Mouse (Mus musculus) liver, embryonic 11.5 days (tissue): ENCODE data around the gene Ctnna2. TPM values are rescaled to one million over a fixed set of nuclear protein-coding genes. Genes with fewer than 3 reads are reported as not detected.

Experiments
- ATAC-seq: fragments of 200-750 bp; cut with Nextera tagmentation; replicated peaks from 2 replicates; pipeline ENCODE4 v1.8.0; 2017; ENCODE audit warnings: moderate number of reproducible peaks, mild to moderate bottlenecking, moderate TSS enrichment, moderate library complexity; ENCODE audit not compliant: low FRiP score
- DNase-seq: peaks from one replicate; pipeline ENCODE4 v3.0.0-alpha.2; 2017; ENCODE audit warnings: low spot score
- H3K27ac ChIP-seq: fragments of 300-500 bp; sonication (generic); 2 replicates; pipeline ENCODE4 v1.5.1; 2014; ENCODE audit warnings: mild to moderate bottlenecking, low read depth, low read length, control low read depth
- H3K27me3 ChIP-seq: fragments of 300-500 bp; sonication (generic); replicated peaks from 2 replicates; pipeline ENCODE4 v1.6.1; 2014; ENCODE audit warnings: low read length, mixed read lengths; ENCODE audit not compliant: control insufficient read depth, insufficient read depth
- H3K36me3 ChIP-seq: fragments of 300-500 bp; sonication (generic); 2 replicates; pipeline ENCODE4 v1.6.1; 2014; ENCODE audit warnings: mild to moderate bottlenecking, low read length, moderate library complexity, mixed read lengths; ENCODE audit not compliant: control insufficient read depth, insufficient read depth
- H3K4me1 ChIP-seq: fragments of 300-500 bp; sonication (generic); replicated peaks from 2 replicates; pipeline ENCODE4 v1.6.1; 2014; ENCODE audit warnings: low read length, mixed read lengths; ENCODE audit not compliant: control insufficient read depth, insufficient read depth
- H3K4me2 ChIP-seq: fragments of 300-500 bp; sonication (generic); 2 replicates; pipeline ENCODE4 v1.6.1; 2014; ENCODE audit warnings: mild to moderate bottlenecking, control low read depth, moderate library complexity
- H3K4me3 ChIP-seq: fragments of 300-500 bp; sonication (generic); 2 replicates; pipeline ENCODE4 v1.5.1; 2014; ENCODE audit warnings: low read depth, low read length, control low read depth
- H3K9ac ChIP-seq: fragments of 300-500 bp; sonication (generic); 2 replicates; pipeline ENCODE4 v1.6.1; 2014; ENCODE audit warnings: low read depth, low read length, control low read depth
- H3K9me3 ChIP-seq: fragments of 300-500 bp; sonication (generic); 2 replicates; pipeline ENCODE4 v1.6.1; 2016; ENCODE audit warnings: low read length, inconsistent platforms, mixed read lengths; ENCODE audit not compliant: control insufficient read depth
- WGBS: fragments of 180-500 bp; shearing (Covaris S2); extraction: QIAGEN DNeasy Blood & Tissue Kit; methylation state at CpG from one replicate; pipeline ENCODE4 v1.1.7; 2014; 5-methylcytosine and 5-hydroxymethylcytosine counted together
- polyA plus RNA-seq: library from polyadenylated mRNA; unstranded; fragments of >200 nt; fragmentation: Nextera tagmentation; extraction: Ambion mirVana; gene quantifications from 2 replicates; pipeline ENCODE4 v1.2.1, GENCODE M21; 2014

Gene Ctnna2
- polyA plus RNA-seq, 1 experiment from 2014 or later: 1.9 TPM

GRCm38 (mm10) chr6:77209183-77209582 lies 770.3 kb downstream of the Ctnna2 start:
- no peak overlapping the region for H3K4me3 ChIP-seq
- H3K4me2 ChIP-seq: no peak overlapping the region
- no peaks in the 10 kb centered on the region for H3K9me3 ChIP-seq
- no peaks in the 10 kb centered on the region for H3K4me1 ChIP-seq
- DNase-seq (no peak), ATAC-seq (no peak)
- H3K36me3 ChIP-seq: no peaks in the 10 kb centered on the region
- no peaks in the 10 kb centered on the region for H3K27me3 ChIP-seq
- WGBS: 86% methylated on average over 1 of the region's 1 CpGs
- H3K27ac ChIP-seq: no peak overlapping the region
- H3K9ac ChIP-seq: no peak overlapping the region

DNA sequence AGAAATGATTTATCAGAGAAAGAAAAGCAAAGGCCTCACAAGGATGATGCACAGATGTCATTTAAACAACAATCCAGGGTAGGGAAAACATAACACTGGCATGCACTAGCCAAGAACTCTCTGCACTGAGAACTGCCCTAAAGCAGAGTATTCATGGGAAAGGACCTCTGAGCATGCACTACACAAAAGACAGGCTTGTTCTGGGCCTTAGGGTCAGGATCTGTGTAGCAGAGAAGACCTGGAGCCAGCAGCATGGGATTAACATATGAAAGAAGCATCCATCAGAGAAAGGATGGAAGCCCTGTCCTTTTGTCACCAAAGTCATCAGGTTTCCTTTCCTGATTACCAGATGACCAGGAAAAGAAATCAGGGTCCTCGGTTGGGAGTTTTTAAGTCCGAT lies 780.1 kb downstream of the Ctnna2 start:
- Histone ChIP-seq H3K9me3 (no peaks in the 10 kb centered on the region), H3K4me1 (no peaks in the 10 kb centered on the region), H3K4me3 (no peak overlapping the region), H3K27ac (no peak overlapping the region), H3K27me3 (no peaks in the 10 kb centered on the region), H3K36me3 (no peaks in the 10 kb centered on the region), H3K9ac (no peak overlapping the region), H3K4me2 (no peak overlapping the region)
- WGBS: 83% methylated on average over 2 of the region's 2 CpGs
- no peak for DNase-seq
- ATAC-seq: no peak

DNA sequence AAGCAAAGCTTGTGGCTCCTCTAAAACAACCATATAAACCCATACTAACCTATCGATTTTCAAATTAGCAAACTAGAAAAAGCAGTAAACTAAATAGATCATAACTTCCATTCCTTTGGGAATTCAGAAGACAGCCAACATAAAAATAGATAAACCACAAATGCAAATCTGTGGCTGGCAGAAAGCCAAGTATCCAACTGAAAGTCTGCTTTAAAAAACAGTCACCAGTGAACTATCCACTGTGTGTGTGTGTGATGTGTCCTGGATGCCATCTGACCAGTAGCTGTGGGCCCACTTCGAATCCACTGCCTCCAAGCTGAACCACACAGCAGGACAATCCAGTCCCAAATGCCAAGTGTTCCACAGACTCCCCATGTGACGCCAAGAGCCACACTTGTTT lies 782.8 kb downstream of the Ctnna2 start:
- Histone ChIP-seq H3K27ac (no peak overlapping the region), H3K36me3 (no peaks in the 10 kb centered on the region), H3K27me3 (no peaks in the 10 kb centered on the region), H3K4me2 (no peak overlapping the region), H3K9ac (no peak overlapping the region), H3K9me3 (no peaks in the 10 kb centered on the region), H3K4me1 (no peaks in the 10 kb centered on the region), H3K4me3 (no peak overlapping the region)
- no peak for ATAC-seq
- 77% methylated on average over 3 of the region's 3 CpGs for WGBS
- no peak for DNase-seq

GRCm38 (mm10) chr6:77191635-77192034 lies 787.9 kb downstream of the Ctnna2 start:
- 70% methylated on average over 4 of the region's 4 CpGs for WGBS
- no peak overlapping the region for H3K27ac ChIP-seq

GRCm38 (mm10) chr6:77188628-77189027 lies 790.9 kb downstream of the Ctnna2 start:
- no peak overlapping the region for H3K4me3 ChIP-seq
- H3K4me1 ChIP-seq: no peaks in the 10 kb centered on the region
- no peaks in the 10 kb centered on the region for H3K9me3 ChIP-seq
- no peaks in the 10 kb centered on the region for H3K27me3 ChIP-seq
- H3K27ac ChIP-seq: no peak overlapping the region
- no peak overlapping the region for H3K4me2 ChIP-seq
- no peak overlapping the region for H3K9ac ChIP-seq
- no peaks in the 10 kb centered on the region for H3K36me3 ChIP-seq
- DNase-seq (no peak), ATAC-seq (no peak)
- WGBS: 88% methylated on average over 2 of the region's 2 CpGs

More at GRCm38 (mm10) chr6:77191635-77192034, 787.9 kb downstream of the Ctnna2 start:
- no peaks in the 10 kb centered on the region for H3K9me3 ChIP-seq
- DNase-seq: no peak
- no peaks in the 10 kb centered on the region for H3K36me3 ChIP-seq
- no peak overlapping the region for H3K9ac ChIP-seq
- H3K27me3 ChIP-seq: no peaks in the 10 kb centered on the region
- ATAC-seq: no peak
- no peak overlapping the region for H3K4me2 ChIP-seq
- no peak overlapping the region for H3K4me3 ChIP-seq
- no peaks in the 10 kb centered on the region for H3K4me1 ChIP-seq

DNA sequence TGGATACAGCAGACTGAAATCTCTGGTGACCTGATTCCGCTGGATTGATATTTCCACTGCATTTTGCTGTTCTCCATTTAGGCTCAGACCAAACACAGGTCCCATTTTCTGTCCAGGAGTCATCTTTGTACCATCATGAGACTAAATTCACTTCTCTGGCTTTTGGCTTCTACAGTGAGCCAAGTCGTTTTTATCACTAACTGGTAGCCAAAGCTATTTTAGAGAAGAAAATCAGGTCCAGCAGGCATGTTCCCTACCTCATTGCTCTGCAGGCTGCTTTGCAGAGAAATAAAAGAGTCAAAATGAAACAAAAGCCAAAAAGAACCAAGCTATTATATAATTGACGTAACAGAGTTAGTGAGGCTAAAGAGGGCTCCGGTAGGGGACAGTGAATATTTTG lies 793.7 kb downstream of the Ctnna2 start:
- 75% methylated on average over 4 of the region's 4 CpGs for WGBS
- ATAC-seq (no peak), DNase-seq (no peak)

GRCm38 (mm10) chr6:77184896-77185295 lies 794.6 kb downstream of the Ctnna2 start:
- WGBS: 77% methylated on average over 2 of the region's 2 CpGs
- no peak overlapping the region for H3K4me3 ChIP-seq
- no peak overlapping the region for H3K27ac ChIP-seq
- H3K9ac ChIP-seq: no peak overlapping the region
- H3K4me2 ChIP-seq: no peak overlapping the region
- H3K4me1 ChIP-seq: no peaks in the 10 kb centered on the region
- H3K9me3 ChIP-seq: no peaks in the 10 kb centered on the region
- no peaks in the 10 kb centered on the region for H3K27me3 ChIP-seq
- H3K36me3 ChIP-seq: no peaks in the 10 kb centered on the region
- DNase-seq: no peak
- ATAC-seq: no peak

More for the DNA sequence above, 793.7 kb downstream of the Ctnna2 start:
- Histone ChIP-seq H3K4me2 (no peak overlapping the region), H3K27ac (no peak overlapping the region), H3K9ac (no peak overlapping the region), H3K27me3 (no peaks in the 10 kb centered on the region), H3K36me3 (no peaks in the 10 kb centered on the region), H3K9me3 (no peaks in the 10 kb centered on the region), H3K4me1 (no peaks in the 10 kb centered on the region), H3K4me3 (no peak overlapping the region)

DNA sequence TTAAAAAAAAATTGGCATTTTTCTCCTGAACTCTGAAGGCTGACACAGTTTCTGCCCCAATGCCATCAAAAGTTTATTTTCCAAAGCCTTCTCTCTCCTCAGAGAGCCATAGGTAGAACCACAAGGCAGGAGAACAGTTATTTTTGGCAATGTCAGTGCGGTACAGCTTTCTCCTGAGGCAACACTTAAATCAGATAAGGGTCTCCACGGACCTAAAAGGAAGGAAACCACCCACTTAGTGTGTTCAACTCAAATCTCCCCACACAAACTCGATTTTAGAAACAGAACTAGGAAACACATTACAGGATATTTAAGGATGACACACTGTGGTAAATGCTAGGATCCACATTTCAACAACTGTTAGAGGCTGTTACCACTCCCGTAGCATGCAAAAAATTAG lies 803.7 kb downstream of the Ctnna2 start:
- Histone ChIP-seq H3K9ac (no peak overlapping the region), H3K4me2 (no peak overlapping the region), H3K36me3 (no peaks in the 10 kb centered on the region), H3K9me3 (no peaks in the 10 kb centered on the region), H3K27ac (no peak overlapping the region), H3K4me3 (no peak overlapping the region), H3K27me3 (no peaks in the 10 kb centered on the region), H3K4me1 (no peaks in the 10 kb centered on the region)
- no peak for ATAC-seq
- DNase-seq: no peak
- WGBS: 32% methylated on average over 4 of the region's 4 CpGs

DNA sequence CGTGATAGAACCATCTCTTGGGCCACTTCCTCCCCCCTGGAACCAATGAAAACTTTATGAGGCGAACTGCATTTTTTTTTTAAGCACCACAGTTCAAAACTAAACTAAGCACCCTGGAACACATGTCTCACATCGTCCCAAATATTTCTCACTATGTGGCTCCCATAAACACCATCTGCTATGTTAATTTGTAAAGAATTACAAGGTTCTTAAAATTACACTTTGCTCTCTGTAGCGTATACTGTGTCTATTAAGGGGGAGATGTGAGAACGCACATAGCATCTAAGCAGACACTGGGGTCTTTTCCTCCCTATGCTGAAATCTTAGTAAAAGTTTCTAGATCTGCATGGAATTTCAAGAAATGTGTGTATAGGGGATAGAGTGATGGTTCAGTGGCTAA lies 822.5 kb downstream of the Ctnna2 start:
- H3K4me1 ChIP-seq: no peaks in the 10 kb centered on the region
- no peak overlapping the region for H3K27ac ChIP-seq
- H3K27me3 ChIP-seq: no peaks in the 10 kb centered on the region
- no peaks in the 10 kb centered on the region for H3K9me3 ChIP-seq
- no peak overlapping the region for H3K9ac ChIP-seq
- no peak for DNase-seq
- ATAC-seq: no peak
- H3K36me3 ChIP-seq: no peaks in the 10 kb centered on the region
- 77% methylated on average over 5 of the region's 5 CpGs for WGBS
- H3K4me3 ChIP-seq: no peak overlapping the region
- H3K4me2 ChIP-seq: no peak overlapping the region
